Mouse (Mus musculus) ovary, adult 18-20 months (tissue): ENCODE results near the gene Casd1.
"Not testable (repeated sequence)": the region's sequence is repeated elsewhere in the genome, so short reads cannot be mapped to it uniquely, and the experiment has no call there.

Source experiments
- DNase-seq: peaks from one replicate; pipeline ENCODE4 v3.0.0; 2022; ENCODE audit warnings: low spot score, mixed read lengths

The Casd1 gene

GRCm38 (mm10) chr6:4612431-4612830 lies 11.8 kb downstream of the Casd1 start:
- no peak for DNase-seq

DNA sequence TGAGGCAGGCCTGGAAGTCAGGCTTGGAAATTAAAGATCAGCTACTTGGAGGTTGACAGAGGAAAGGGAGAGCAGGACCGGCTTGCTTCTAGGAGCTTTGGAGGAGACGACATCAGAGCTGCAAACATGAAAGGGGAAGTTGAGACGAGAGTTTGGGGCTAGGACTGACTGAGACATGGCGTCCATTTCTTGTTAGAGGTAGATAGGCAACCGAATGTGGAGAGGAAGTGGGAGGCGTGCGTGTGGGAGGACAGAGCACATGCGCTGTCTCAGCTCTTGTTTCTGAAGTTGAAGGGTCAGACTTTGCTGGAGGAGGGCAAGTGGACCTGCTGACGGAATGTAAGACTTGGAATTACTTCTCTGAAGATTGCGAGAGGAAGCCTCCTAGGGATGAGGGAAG lies 17.3 kb downstream of the Casd1 start:
- no peak for DNase-seq

- no peak for DNase-seq
Measured at GRCm38 (mm10) chr6:4631464-4631863, 30.8 kb downstream of the Casd1 start.

DNA sequence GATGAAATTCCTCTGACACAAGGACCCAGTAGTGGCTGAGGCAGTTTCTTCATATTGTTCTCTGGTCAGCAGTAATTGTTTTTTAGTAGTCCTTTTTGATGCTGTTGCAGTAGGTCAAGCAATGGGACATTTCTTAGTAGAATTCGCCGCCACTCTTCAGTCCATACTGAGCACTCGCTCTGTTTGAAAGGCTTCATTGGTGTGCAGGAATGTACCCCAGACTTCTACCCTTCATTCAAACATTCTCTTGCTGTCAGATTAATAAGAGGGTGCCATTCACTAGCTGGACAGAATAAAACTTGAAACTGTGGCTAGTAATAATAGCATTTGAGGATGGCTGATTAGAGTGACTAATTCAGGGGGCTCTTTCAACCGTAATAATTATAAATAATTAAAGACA lies 32.5 kb downstream of the Casd1 start:
- DNase-seq = no peak

DNA sequence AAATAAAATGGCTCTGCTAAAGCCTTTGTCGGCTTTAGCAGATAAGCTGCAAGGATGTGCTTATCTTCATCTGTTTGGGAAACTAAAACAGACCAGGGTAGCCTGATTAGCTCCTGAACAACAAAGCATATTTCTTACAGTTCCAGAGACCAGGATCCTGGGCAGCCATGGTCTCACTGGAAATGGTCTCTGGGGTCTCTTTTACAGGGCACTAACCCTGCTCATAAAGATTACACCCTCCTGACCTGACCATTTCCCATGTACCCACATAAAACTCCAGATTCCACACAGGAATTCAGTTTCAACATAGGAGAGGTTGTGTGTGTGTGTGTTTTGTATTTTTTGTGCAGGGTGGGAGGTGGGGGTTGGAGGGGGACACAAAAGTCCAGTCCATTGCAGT lies 34.2 kb downstream of the Casd1 start:
- DNase-seq = no peak

DNA sequence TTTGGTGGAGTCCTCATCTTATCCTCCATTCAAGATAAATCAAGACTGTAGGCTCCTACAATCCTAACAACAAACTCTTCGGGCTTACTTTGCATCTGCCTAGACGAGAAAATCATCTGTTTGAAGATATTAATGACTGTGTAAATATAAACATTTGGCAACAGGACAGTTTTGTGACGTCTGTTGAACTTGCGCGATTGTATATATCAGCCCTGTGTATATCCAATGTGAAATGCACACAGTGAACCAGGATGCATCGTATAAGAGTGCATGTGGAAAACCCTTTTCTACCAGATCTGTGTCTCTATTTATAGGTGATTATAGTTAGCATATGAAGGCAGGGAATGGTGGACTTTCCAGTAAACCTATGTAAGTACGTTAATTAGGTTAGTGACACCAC lies 41.4 kb downstream of the Casd1 start:
- DNase-seq = no peak

GRCm38 (mm10) chr6:4647351-4647750 lies 46.7 kb downstream of the Casd1 start:
- DNase-seq = no peak

- DNase-seq = no peak
Measured at GRCm38 (mm10) chr6:4652596-4653134, 52.0 kb downstream of the Casd1 start.

DNA sequence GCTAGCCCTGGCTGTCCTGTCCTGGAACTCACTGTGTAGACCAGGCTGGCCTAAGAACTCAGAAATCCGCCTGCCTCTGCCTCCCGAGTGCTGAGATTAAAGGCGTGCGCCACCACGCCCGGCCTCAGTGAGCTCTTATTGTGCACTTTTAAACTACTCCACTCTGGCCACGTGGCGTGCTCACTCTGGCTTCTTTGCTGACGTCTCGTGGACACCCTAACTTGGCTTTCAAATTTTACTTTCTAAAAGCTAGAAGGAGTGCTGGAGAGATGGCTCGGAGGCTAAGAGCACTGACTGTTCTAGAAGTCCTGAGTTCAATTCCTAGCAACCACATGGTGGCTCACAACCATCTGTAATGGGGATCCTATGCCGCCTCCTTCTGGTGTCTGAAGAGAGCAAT lies 53.1 kb downstream of the Casd1 start:
- not testable (repeated sequence) for DNase-seq

DNA sequence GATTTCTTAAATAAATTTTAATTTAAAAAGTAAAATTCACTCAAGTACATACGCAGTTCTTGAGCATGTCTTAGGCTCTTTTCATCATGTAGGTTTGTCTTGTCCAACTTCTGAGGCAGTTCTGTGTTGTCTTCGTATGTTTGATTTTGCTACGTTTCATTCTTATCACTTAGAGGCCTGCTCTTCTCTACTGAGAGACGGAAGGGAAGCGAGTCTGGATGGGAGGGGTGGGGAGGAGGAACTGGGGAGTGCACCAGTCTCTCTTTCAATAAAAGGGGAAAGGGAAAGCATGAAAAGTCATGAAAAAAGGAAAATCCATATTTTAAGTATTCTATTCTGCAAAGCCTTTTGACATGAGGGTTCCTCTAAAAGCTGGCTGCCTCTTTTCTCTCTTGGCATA lies 54.8 kb downstream of the Casd1 start:
- DNase-seq = no peak

DNA sequence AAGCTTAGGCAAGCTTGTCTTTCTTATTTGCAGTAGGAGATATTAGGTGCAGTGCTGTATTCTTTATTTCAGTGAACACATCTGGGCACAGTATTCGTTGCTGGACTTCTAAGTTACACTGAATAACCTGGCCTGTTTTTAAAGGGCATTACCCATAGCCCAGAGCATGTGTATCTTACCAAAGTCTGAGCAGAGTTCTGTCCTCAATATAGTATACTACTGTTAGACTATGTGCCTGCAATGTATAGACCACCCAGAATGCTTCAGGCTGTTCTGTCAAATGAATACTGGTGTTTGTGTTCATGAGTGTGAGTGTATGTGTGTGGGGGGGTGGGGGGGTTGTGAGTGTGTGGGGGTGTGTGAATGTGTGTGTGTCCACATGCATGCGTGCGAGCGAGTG lies 55.3 kb downstream of the Casd1 start:
- DNase-seq = no peak

- no peak for DNase-seq
Measured at GRCm38 (mm10) chr6:4658861-4659260, 58.2 kb downstream of the Casd1 start.

- DNase-seq = no peak
Measured at GRCm38 (mm10) chr6:4663516-4663915, 62.9 kb downstream of the Casd1 start.

DNA sequence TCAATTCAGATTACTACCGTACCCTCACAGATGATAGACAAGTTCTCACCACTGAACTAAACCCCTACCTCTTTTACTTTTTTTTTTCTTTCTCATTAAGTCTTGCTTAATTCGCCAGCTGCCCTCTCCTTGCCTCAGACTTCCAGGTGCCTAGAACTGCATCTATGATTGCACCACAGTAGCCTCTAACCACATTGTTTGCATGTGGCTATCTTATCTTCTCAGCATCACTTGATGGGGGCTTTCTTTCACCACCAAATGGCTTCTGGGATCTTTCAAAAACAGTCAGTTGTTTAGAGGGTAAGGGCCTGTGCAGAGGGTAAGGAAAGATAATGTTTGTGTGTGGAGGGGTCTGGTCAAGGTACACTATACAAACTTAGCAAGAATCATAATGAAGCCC lies 63.7 kb downstream of the Casd1 start:
- no peak for DNase-seq

DNA sequence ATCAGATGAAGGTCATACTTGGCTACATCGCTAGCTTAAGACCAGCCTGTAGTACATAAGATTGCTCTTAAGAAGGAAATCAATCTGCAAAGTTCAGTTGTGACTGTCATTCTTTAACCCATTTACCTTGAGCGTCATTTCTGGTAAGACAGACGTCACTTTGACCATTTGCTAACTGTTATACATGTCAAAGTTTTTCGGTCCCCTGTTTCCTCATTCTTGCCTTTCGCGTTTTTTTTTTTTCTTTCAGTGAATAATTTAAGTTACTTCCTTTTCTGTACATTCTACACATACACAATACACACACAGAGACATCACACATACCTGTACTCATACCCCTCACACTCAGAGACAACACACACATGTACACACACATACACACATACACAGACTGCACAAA lies 64.5 kb downstream of the Casd1 start:
- no peak for DNase-seq

DNA sequence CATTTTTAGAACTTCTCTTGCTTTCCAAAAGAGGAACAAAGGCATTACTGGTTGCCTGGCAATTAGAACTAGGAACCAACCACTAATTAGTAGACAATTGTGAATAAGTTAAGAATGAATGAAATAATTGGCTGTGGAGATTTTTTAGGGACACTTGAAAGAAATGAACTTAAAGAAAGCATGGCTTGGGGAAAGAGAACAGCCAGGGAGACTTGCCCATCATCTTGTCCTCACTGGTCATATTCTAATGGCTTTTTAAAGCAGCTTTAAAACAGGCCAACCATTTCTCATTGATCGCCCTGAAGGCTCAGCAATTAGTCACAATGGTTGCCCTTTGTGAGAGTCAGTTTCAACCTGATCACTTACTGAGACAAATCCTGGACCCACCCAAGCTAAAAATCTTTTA lies 76.7 kb downstream of the Casd1 start:
- DNase-seq = no peak

DNA sequence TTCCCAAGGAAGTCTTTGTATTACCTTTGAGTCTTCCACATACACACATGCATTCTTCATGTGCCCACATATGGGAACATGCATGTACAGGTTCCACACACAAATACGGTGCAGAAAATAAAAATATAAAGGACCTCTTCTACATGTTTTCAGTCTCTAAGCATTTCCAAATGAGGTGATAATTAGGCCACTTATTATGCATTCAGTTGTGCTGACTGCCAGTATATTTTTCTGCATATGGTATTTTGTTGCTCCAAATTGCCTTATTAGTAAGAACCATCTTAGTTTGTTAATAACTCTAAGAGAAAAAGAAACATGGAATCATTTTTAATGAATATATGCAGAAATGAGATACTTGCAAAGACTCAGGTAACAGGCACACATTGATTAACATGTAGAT lies 79.3 kb downstream of the Casd1 start:
- DNase-seq = no peak

GRCm38 (mm10) chr6:4680576-4680975 lies 79.9 kb downstream of the Casd1 start:
- no peak for DNase-seq

- no peak for DNase-seq
Measured at GRCm38 (mm10) chr6:4684706-4685340, 84.2 kb downstream of the Casd1 start.

DNA sequence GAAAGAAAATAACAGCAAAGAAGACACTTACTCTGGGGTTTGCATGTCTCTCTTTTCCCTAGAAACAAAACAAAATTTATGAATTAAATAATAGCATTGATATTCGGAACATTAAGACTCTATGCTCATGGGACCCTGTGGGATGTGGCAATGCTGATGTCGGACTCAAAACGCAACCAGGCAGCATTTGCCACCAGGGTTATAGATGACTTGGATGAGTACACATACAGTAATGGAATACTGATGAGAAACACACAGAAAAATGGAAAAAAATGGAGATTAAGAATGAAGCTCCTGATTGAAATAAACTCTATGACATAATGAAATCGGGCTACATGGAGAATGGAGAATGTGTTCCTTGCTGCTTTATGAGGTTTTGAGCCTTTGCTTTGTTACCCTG lies 89.8 kb downstream of the Casd1 start:
- DNase-seq = no peak
